Mouse (Mus musculus) CH12.LX (cell line): ENCODE measurements around the gene Ndufa6. TPM values are rescaled to one million over a fixed set of nuclear protein-coding genes. Genes with fewer than 3 reads are reported as not detected.

Experiments
- DNase-seq: peaks from one replicate; pipeline ENCODE4 v3.0.0-alpha.2; 2013; ENCODE audit errors: extremely low read depth
- H3K27ac ChIP-seq: 2 replicates; pipeline ENCODE4 v1.5.1; 2012; ENCODE audit warnings: low read depth, mild to moderate bottlenecking, control low read depth, moderate library complexity; ENCODE audit not compliant: insufficient read depth
- H3K27me3 ChIP-seq: replicated peaks from 2 replicates; pipeline ENCODE3; 2012; ENCODE audit warnings: inconsistent platforms
- H3K36me3 ChIP-seq, 2 experiments: replicated peaks in 1 of 2; 2 replicates each; pipeline versions ENCODE3 to v1.6.1; 2012; ENCODE audit warnings: inconsistent platforms in 1 of 2, low read length in 1 of 2, mild to moderate bottlenecking in 1 of 2, mixed read lengths in 1 of 2, moderate library complexity in 1 of 2; ENCODE audit not compliant: control insufficient read depth in 1 of 2, insufficient read depth in 1 of 2
- H3K4me1 ChIP-seq, 2 experiments: 2 replicates each; pipeline ENCODE4 v1.6.1; 2012; ENCODE audit warnings: inconsistent platforms in 1 of 2, moderate library complexity in 1 of 2; ENCODE audit not compliant: insufficient read depth in 2 of 2, control insufficient read depth in 1 of 2
- H3K4me2 ChIP-seq: 2 replicates; pipeline ENCODE4 v1.6.1; 2012; ENCODE audit warnings: low read depth, mild to moderate bottlenecking, control low read depth; ENCODE audit not compliant: poor library complexity, insufficient read depth, severe bottlenecking
- H3K4me3 ChIP-seq, 3 experiments: fragments of 150-350 bp in 1 of 3; sonication (generic) in 1 of 3; replicated peaks in 1 of 3; 2 replicates each; pipeline versions ENCODE3 to v1.5.1; 2011 to 2012; ENCODE audit warnings: low read depth in 2 of 3, low read length in 2 of 3, mild to moderate bottlenecking in 2 of 3, moderate library complexity in 2 of 3, control low read depth in 1 of 3, improper control_type of control experiment in 1 of 3, inconsistent platforms in 1 of 3, mixed read lengths in 1 of 3; ENCODE audit not compliant: poor library complexity in 1 of 3
- H3K79me2 ChIP-seq: replicated peaks from 2 replicates; pipeline ENCODE4 v1.6.1; 2012; ENCODE audit warnings: mild to moderate bottlenecking, moderate library complexity; ENCODE audit not compliant: control insufficient read depth, poor library complexity, insufficient read depth, severe bottlenecking; ENCODE audit errors: extremely low read depth
- H3K9ac ChIP-seq: 2 replicates; pipeline ENCODE4 v1.6.1; 2012; ENCODE audit warnings: low read depth, mild to moderate bottlenecking, control low read depth, moderate library complexity; ENCODE audit not compliant: insufficient read depth
- H3K9me3 ChIP-seq: replicated peaks from 2 replicates; pipeline ENCODE3; 2012; ENCODE audit warnings: low read length, inconsistent platforms, mixed read lengths
- BHLHE40 ChIP-seq: IDR thresholded peaks from 2 replicates; pipeline ENCODE4 v1.6.1; 2011; ENCODE audit warnings: mild to moderate bottlenecking, low read depth, low read length, improper control_type of control experiment
- CHD1 ChIP-seq: IDR thresholded peaks from 2 replicates; pipeline ENCODE4 v1.6.1; 2012; ENCODE audit warnings: low read depth, low read length, improper control_type of control experiment, inconsistent platforms
- CHD2 ChIP-seq: IDR thresholded peaks from 2 replicates; pipeline ENCODE4 v1.6.1; 2011; ENCODE audit warnings: low read length, improper control_type of control experiment
- CTCF ChIP-seq, 2 experiments: IDR thresholded peaks in 1 of 2; conservative IDR thresholded peaks in 1 of 2; 2 replicates each; pipeline ENCODE4 v1.5.1; 2011 to 2012; ENCODE audit warnings: low read depth in 2 of 2, low read length in 2 of 2, improper control_type of control experiment in 1 of 2, inconsistent platforms in 1 of 2, mild to moderate bottlenecking in 1 of 2, moderate library complexity in 1 of 2
- E2F4 ChIP-seq: IDR thresholded peaks from 2 replicates; pipeline ENCODE4 v1.6.1; 2011; ENCODE audit warnings: low read depth, low read length, improper control_type of control experiment; ENCODE audit not compliant: insufficient replicate concordance
- ELF1 ChIP-seq: IDR thresholded peaks from 2 replicates; pipeline ENCODE4 v1.6.1; 2014; ENCODE audit warnings: low read depth, mild to moderate bottlenecking, inconsistent platforms, low read length, improper control_type of control experiment
- EP300 ChIP-seq: IDR thresholded peaks from 2 replicates; pipeline ENCODE4 v1.6.1; 2011; ENCODE audit warnings: low read length, improper control_type of control experiment
- GABPA ChIP-seq: IDR thresholded peaks from 2 replicates; pipeline ENCODE4 v1.6.1; 2012; ENCODE audit warnings: low read depth, low read length, improper control_type of control experiment, inconsistent platforms; ENCODE audit not compliant: insufficient replicate concordance
- JUN ChIP-seq: IDR thresholded peaks from 2 replicates; pipeline ENCODE4 v1.6.1; 2011; ENCODE audit warnings: low read depth, mild to moderate bottlenecking, low read length, improper control_type of control experiment, moderate library complexity; ENCODE audit not compliant: insufficient read depth
- JUND ChIP-seq: conservative IDR thresholded peaks from 2 replicates; pipeline ENCODE4 v1.6.1; 2011; ENCODE audit warnings: low read depth, low read length, improper control_type of control experiment
- KAT2A ChIP-seq: IDR thresholded peaks from 2 replicates; pipeline ENCODE4 v1.6.1; 2012; ENCODE audit warnings: low read length, improper control_type of control experiment, inconsistent platforms; ENCODE audit not compliant: insufficient replicate concordance
- MAX ChIP-seq: IDR thresholded peaks from 2 replicates; pipeline ENCODE4 v1.6.1; 2011; ENCODE audit warnings: low read length, improper control_type of control experiment
- MEF2A ChIP-seq: IDR thresholded peaks from 2 replicates; pipeline ENCODE4 v1.6.1; 2014; ENCODE audit warnings: low read depth, mild to moderate bottlenecking, inconsistent platforms, low read length, improper control_type of control experiment, borderline replicate concordance
- MXI1 ChIP-seq: IDR thresholded peaks from 2 replicates; pipeline ENCODE4 v1.6.1; 2011; ENCODE audit warnings: mild to moderate bottlenecking, low read depth, low read length, improper control_type of control experiment
- MYC ChIP-seq: IDR thresholded peaks from 2 replicates; pipeline ENCODE4 v1.6.1; 2011; ENCODE audit warnings: low read depth, mild to moderate bottlenecking, improper control_type of control experiment, low read length
- NELFE ChIP-seq: IDR thresholded peaks from 2 replicates; pipeline ENCODE4 v1.6.1; 2011; ENCODE audit warnings: low read depth, low read length, improper control_type of control experiment
- NRF1 ChIP-seq: IDR thresholded peaks from 2 replicates; pipeline ENCODE4 v1.6.1; 2014; ENCODE audit warnings: low read depth, mild to moderate bottlenecking, inconsistent platforms, low read length, improper control_type of control experiment, moderate library complexity
- PAX5 ChIP-seq: IDR thresholded peaks from 2 replicates; pipeline ENCODE4 v1.6.1; 2012; ENCODE audit warnings: low read length, inconsistent platforms, mixed read lengths
- POLR2A ChIP-seq: IDR thresholded peaks from 2 replicates; pipeline ENCODE4 v1.6.1; 2011; ENCODE audit warnings: low read depth, mild to moderate bottlenecking, improper control_type of control experiment, low read length
- POLR2AphosphoS2 ChIP-seq: IDR thresholded peaks from 2 replicates; pipeline ENCODE4 v1.6.1; 2011; ENCODE audit warnings: low read depth, low read length, improper control_type of control experiment
- SMC3 ChIP-seq: IDR thresholded peaks from 2 replicates; pipeline ENCODE4 v1.6.1; 2011; ENCODE audit warnings: low read depth, low read length, improper control_type of control experiment
- UBTF ChIP-seq: IDR thresholded peaks from 2 replicates; pipeline ENCODE4 v1.6.1; 2012; ENCODE audit warnings: low read depth, mild to moderate bottlenecking, inconsistent platforms, low read length, improper control_type of control experiment, moderate library complexity
- USF1 ChIP-seq: IDR thresholded peaks from 2 replicates; pipeline ENCODE4 v1.6.1; 2014; ENCODE audit warnings: low read depth, mild to moderate bottlenecking, inconsistent platforms, low read length, improper control_type of control experiment
- ZC3H11A ChIP-seq: IDR thresholded peaks from 2 replicates; pipeline ENCODE4 v1.6.1; 2012; ENCODE audit warnings: low read depth, mild to moderate bottlenecking, inconsistent platforms, low read length, improper control_type of control experiment
- ZKSCAN1 ChIP-seq: IDR thresholded peaks from 2 replicates; pipeline ENCODE4 v1.6.1; 2012; ENCODE audit warnings: low read depth, inconsistent platforms, low read length, improper control_type of control experiment, borderline replicate concordance
- ZNF384 ChIP-seq: IDR thresholded peaks from 2 replicates; pipeline ENCODE4 v1.6.1; 2012; ENCODE audit warnings: low read depth, low read length, improper control_type of control experiment, inconsistent platforms
- dilution Hi-C: fragments of 300-500 bp; cut with MboI; formaldehyde crosslinking; loops from 2 replicates; pipeline ENCODE4 v1.14.3; 2020; ENCODE audit warnings: low sequenced_read_pairs; ENCODE audit not compliant: extremely low pct_unique_long_range_greater_than_20kb, extremely low pct_ligation_motif_present
- in situ Hi-C: fragments of 300-500 bp; cut with MboI; formaldehyde crosslinking; loops from 3 replicates; pipeline ENCODE4 v1.14.3; 2019; ENCODE audit warnings: low sequenced_read_pairs, low pct_ligation_motif_present, low pct_unique_long_range_greater_than_20kb, mixed read lengths
- polyA plus RNA-seq: library from polyadenylated mRNA; unstranded; fragments of >175 nt; gene quantifications from 2 replicates; pipeline ENCODE4 v1.2.1, GENCODE M21; 2012; ENCODE audit warnings: low read depth; ENCODE audit not compliant: insufficient read length
- total RNA-seq, 2 experiments: library from RNA; depleted of rRNA; stranded (reverse); fragments of 300-350 nt in 1 of 2; fragments of >200 nt in 1 of 2; gene quantifications; 2 replicates each; pipeline ENCODE4 v1.2.3; 2012 to 2014

Ndufa6 gene
- total and polyA plus RNA-seq, 3 experiments = 87.3 to 279 (median 222) TPM

DNA sequence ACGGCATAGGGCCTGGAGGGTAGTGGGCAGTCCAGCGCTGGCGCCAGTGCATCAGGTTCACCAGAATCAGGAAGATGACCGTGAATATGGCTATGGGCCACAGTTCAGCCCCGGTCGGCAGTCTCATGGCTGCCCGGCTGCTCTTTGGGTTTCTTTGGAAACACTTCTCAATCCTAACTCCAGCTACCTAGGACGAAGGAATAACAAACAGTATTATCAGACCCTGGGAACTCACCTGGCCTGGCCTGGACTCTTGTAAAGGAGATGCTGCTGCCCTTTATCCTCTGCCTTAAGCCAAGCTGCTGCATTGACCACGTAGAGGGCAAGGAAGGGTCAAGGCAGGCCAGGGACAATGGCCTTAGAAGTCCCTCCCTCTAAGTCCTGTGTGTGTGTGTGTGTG is 21.7 kb upstream of the Ndufa6 start:
- no peaks in the 10 kb centered on the region for H3K79me2 ChIP-seq
- in situ Hi-C loops (no loop called here), dilution Hi-C loops (no loop called here)
- H3K27ac ChIP-seq = no peak overlapping the region
- H3K4me3 ChIP-seq = no peak overlapping the region
- H3K27me3 ChIP-seq = peaks cover 84% of the 10 kb centered on the region
- H3K9ac ChIP-seq = no peak overlapping the region
- H3K36me3 ChIP-seq = no peaks in the 10 kb centered on the region
- no peak overlapping the region for H3K4me2 ChIP-seq
- TF ChIP-seq MEF2A (no peak), BHLHE40 (no peak), USF1 (no peak), KAT2A (no peak), PAX5 (no peak), SMC3 (no peak), EP300 (no peak), NELFE (no peak), ZKSCAN1 (no peak), CTCF (conservative IDR thresholded peaks at IDR 0.05 in 1 of 2, IDR thresholded peaks at IDR 0.05 in 1 of 2; ENCODE audit: low read depth in 2 of 2, low read length in 2 of 2) (no peak), CHD1 (no peak), UBTF (no peak), MAX (no peak), MXI1 (no peak), NRF1 (no peak), MYC (no peak), ELF1 (no peak), POLR2A (no peak), E2F4 (no peak)
- H3K9me3 ChIP-seq = no peaks in the 10 kb centered on the region
- no peak for DNase-seq
- H3K4me1 ChIP-seq = peaks cover 5 to 20% of the 10 kb centered on the region in 2 experiments

DNA sequence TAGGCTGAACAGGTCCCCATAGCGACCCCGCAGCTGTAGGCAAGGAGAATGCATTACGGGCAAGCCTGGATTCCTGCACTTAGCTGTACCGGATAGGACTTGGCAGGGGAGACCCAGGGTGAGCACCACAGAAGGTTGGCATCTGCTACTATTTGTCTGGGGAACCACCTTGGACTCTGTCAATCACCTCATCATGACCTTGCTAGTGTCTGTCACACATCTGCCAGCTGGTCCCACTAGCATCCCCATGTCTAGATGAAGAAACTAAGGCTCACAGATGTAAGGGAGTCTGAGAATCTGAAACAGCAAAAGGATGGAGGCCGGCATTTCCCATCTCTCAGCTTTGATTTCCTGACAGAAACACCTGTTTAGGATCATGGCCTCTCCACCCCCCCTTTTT is 20.3 kb upstream of the Ndufa6 start:
- Histone ChIP-seq H3K79me2 (no peaks in the 10 kb centered on the region), H3K4me3 (no peak overlapping the region)
- TF ChIP-seq ZNF384 (no peak), JUN (no peak), MYC (no peak), POLR2A (no peak), GABPA (no peak), CTCF (conservative IDR thresholded peaks at IDR 0.05 in 1 of 2, IDR thresholded peaks at IDR 0.05 in 1 of 2; ENCODE audit: low read depth in 2 of 2, low read length in 2 of 2) (no peak), EP300 (no peak), JUND (no peak), CHD2 (no peak), NRF1 (no peak), POLR2AphosphoS2 (no peak), ZC3H11A (no peak), MAX (no peak), ELF1 (no peak), BHLHE40 (no peak)
- TF ChIP-seq, all 38 proteins: peak for 0
- H3K27ac ChIP-seq = no peak overlapping the region
- in situ Hi-C loops (no loop called here), dilution Hi-C loops (no loop called here)
- peaks cover 0 to 9% of the 10 kb centered on the region in 2 experiments; a peak in 2 of 4 replicates for H3K4me1 ChIP-seq
- H3K9me3 ChIP-seq = no peaks in the 10 kb centered on the region
- no peak overlapping the region for H3K9ac ChIP-seq
- H3K36me3 ChIP-seq = no peaks in the 10 kb centered on the region
- no peak for DNase-seq
- no peak overlapping the region for H3K4me2 ChIP-seq
- peaks cover 81% of the 10 kb centered on the region for H3K27me3 ChIP-seq
